Mouse (Mus musculus) gastrocnemius, postnatal 4 days (tissue): ENCODE measurements around the gene Mrpl46. TPM values are rescaled to one million over a fixed set of nuclear protein-coding genes. Genes with fewer than 3 reads are reported as not detected.

Experiments
- DNase-seq, 2 experiments: peaks; one replicate each; pipeline ENCODE4 v3.0.0; 2021 to 2022; ENCODE audit warnings: low spot score in 2 of 2, mixed read lengths in 2 of 2
- long read RNA-seq, 2 experiments: library from polyadenylated mRNA; stranded (forward); transcript quantifications; one replicate each; pipeline ENCODE4 v2.0.0; 2021
- total RNA-seq, 2 experiments: library from RNA; stranded (reverse); gene quantifications; 2 replicates each; pipeline ENCODE4 v1.2.3; 2021

Mrpl46 gene
- 10 to 100 TPM; 35.7 to 35.9 TPM for total RNA-seq
- long read RNA-seq, experiment 1, transcript Mrpl46-201 (4 exons, 1,134 nt), result major isoform, 52 of 55 reads
- long read RNA-seq, experiment 1, partial matches to known transcripts, result 2 of 55 reads
- long read RNA-seq, experiment 1, other reads (novel, unspliced or antisense), result 1 of 55 reads
- long read RNA-seq, experiment 2, transcript Mrpl46-201 (4 exons, 1,134 nt), result major isoform, 40 of 40 reads
- long read RNA-seq, experiment 2, partial matches to known transcripts, result 0 of 40 reads
- long read RNA-seq, experiment 2, other reads (novel, unspliced or antisense), result 0 of 40 reads

- peak; percentile 78 to 88 for DNase-seq
These were observed at the start of gene Mrpl46, which contains the start of gene Mrps11 for GRCm38 (mm10) chr7:78782639-78783581. Gene Mrpl46 (minus strand): TSS chr7:78783531. Gene Mrps11 (plus strand): TSS chr7:78783119.

GRCm38 (mm10) chr7:78827749-78828362 lies 44.5 kb upstream of the Mrpl46 start:
- DNase-seq, result no peak

GRCm38 (mm10) chr7:78826682-78827385 lies 43.5 kb upstream of the Mrpl46 start:
- no peak for DNase-seq

- no peak for DNase-seq
These were observed 35.0 kb upstream of the Mrpl46 start for GRCm38 (mm10) chr7:78818336-78818735.

GRCm38 (mm10) chr7:78814766-78815165 lies 31.4 kb upstream of the Mrpl46 start:
- DNase-seq, result no peak

- DNase-seq, result no peak
These were observed 30.5 kb upstream of the Mrpl46 start for GRCm38 (mm10) chr7:78813791-78814190.

GRCm38 (mm10) chr7:78807192-78807591 lies 23.9 kb upstream of the Mrpl46 start:
- DNase-seq, result no peak

- no peak for DNase-seq
These were observed 20.5 kb upstream of the Mrpl46 start for GRCm38 (mm10) chr7:78803841-78804240.

- no peak for DNase-seq
These were observed 16.6 kb upstream of the Mrpl46 start for GRCm38 (mm10) chr7:78799730-78800496.

- DNase-seq, result no peak
These were observed 14.6 kb upstream of the Mrpl46 start for GRCm38 (mm10) chr7:78797843-78798455.

GRCm38 (mm10) chr7:78796624-78797023 lies 13.3 kb upstream of the Mrpl46 start:
- no peak for DNase-seq

GRCm38 (mm10) chr7:78794571-78795092 lies 11.3 kb upstream of the Mrpl46 start:
- DNase-seq, result no peak

GRCm38 (mm10) chr7:78793895-78794570 lies 10.7 kb upstream of the Mrpl46 start:
- no peak for DNase-seq

GRCm38 (mm10) chr7:78791359-78792222 lies 8.3 kb upstream of the Mrpl46 start:
- peak in 1 of 2 experiments; percentile 36 for DNase-seq

- no peak for DNase-seq
These were observed 4.6 kb upstream of the Mrpl46 start for GRCm38 (mm10) chr7:78787793-78788380.

GRCm38 (mm10) chr7:78785906-78786305 lies 2.6 kb upstream of the Mrpl46 start:
- DNase-seq, result no peak

GRCm38 (mm10) chr7:78778741-78779140 lies 4.6 kb downstream of the Mrpl46 start:
- no peak for DNase-seq

GRCm38 (mm10) chr7:78770936-78771335 lies 12.4 kb downstream of the Mrpl46 start:
- no peak for DNase-seq
